Mouse (Mus musculus) stomach, embryonic 15.5 days (tissue): ENCODE data around the gene Plxna2. TPM values are rescaled to one million over a fixed set of nuclear protein-coding genes. Genes with fewer than 3 reads are reported as not detected.
A peak's percentile ranks its signal among the peaks of the same experiment; 100 is the strongest.

Source experiments
- ATAC-seq: fragments of 200-750 bp; cut with Nextera tagmentation; 2 replicates; pipeline ENCODE4 v1.8.0; 2017; ENCODE audit warnings: low read depth, moderate number of reproducible peaks, moderate TSS enrichment; ENCODE audit not compliant: insufficient read depth, low FRiP score
- H3K27ac ChIP-seq: fragments of 300-500 bp; sonication (generic); 2 replicates; pipeline ENCODE4 v1.5.1; 2015; ENCODE audit warnings: mild to moderate bottlenecking, inconsistent platforms
- H3K27me3 ChIP-seq: fragments of 300-500 bp; sonication (generic); replicated peaks from 2 replicates; pipeline ENCODE4 v1.6.1; 2015; ENCODE audit warnings: inconsistent platforms
- H3K36me3 ChIP-seq: fragments of 300-500 bp; sonication (generic); 2 replicates; pipeline ENCODE4 v1.6.1; 2015; ENCODE audit warnings: inconsistent platforms
- H3K4me1 ChIP-seq: fragments of 300-500 bp; sonication (generic); 2 replicates; pipeline ENCODE4 v1.6.1; 2015; ENCODE audit warnings: inconsistent platforms
- H3K4me2 ChIP-seq: fragments of 300-500 bp; sonication (generic); 2 replicates; pipeline ENCODE4 v1.6.1; 2015; ENCODE audit warnings: mild to moderate bottlenecking, inconsistent platforms
- H3K4me3 ChIP-seq: fragments of 300-500 bp; sonication (generic); replicated peaks from 2 replicates; pipeline ENCODE4 v1.5.1; 2015; ENCODE audit warnings: inconsistent platforms
- H3K9ac ChIP-seq: fragments of 300-500 bp; sonication (generic); 2 replicates; pipeline ENCODE4 v1.6.1; 2015; ENCODE audit warnings: inconsistent platforms
- H3K9me3 ChIP-seq: fragments of 300-500 bp; sonication (generic); 2 replicates; pipeline ENCODE4 v1.6.1; 2016; ENCODE audit warnings: inconsistent platforms
- WGBS: fragments of 180-500 bp; shearing (Covaris S2); methylation state at CpG from one replicate; pipeline ENCODE4 v1.1.7; 2015; 5-methylcytosine and 5-hydroxymethylcytosine counted together
- polyA plus RNA-seq: library from polyadenylated mRNA; unstranded; fragments of >200 nt; fragmentation: Nextera tagmentation; extraction: Ambion mirVana; gene quantifications from 2 replicates; pipeline ENCODE4 v1.2.1, GENCODE M21; 2015

Plxna2 gene
- 6.6 and 8.3 TPM in 2 replicates for polyA plus RNA-seq

GRCm38 (mm10) chr1:194617918-194618317 is at the start of gene Plxna2:
Gene Plxna2, plus strand, starts transcription at chr1:194618218.
- no peak within 1 kb of the TSS for H3K27ac ChIP-seq
- H3K9me3 ChIP-seq, result no peaks in the 10 kb centered on the region
- 91% methylated on average over 2 of the region's 2 CpGs for WGBS
- H3K4me1 ChIP-seq, result peaks cover 22% of the 10 kb centered on the region; the same call in 1 of the 2 replicates
- no peak within 1 kb of the TSS for H3K9ac ChIP-seq
- peak within 1 kb of the TSS; percentile 97 for H3K4me2 ChIP-seq
- ATAC-seq, result no peak
- H3K36me3 ChIP-seq, result no peaks in the 10 kb centered on the region
- H3K27me3 ChIP-seq, result no peaks in the 10 kb centered on the region
- H3K4me3 ChIP-seq, result peak within 1 kb of the TSS; percentile 74

- H3K4me1 ChIP-seq, result no peaks in the 10 kb centered on the region
- no peaks in the 10 kb centered on the region for H3K36me3 ChIP-seq
- no peak overlapping the region for H3K9ac ChIP-seq
- no peak overlapping the region for H3K4me3 ChIP-seq
- no peak for ATAC-seq
- 76% methylated on average over 3 of the region's 3 CpGs for WGBS
- H3K27me3 ChIP-seq, result no peaks in the 10 kb centered on the region
- H3K4me2 ChIP-seq, result no peak overlapping the region
- H3K27ac ChIP-seq, result no peak overlapping the region
- H3K9me3 ChIP-seq, result no peaks in the 10 kb centered on the region
These were observed 44.1 kb upstream of the Plxna2 start for GRCm38 (mm10) chr1:194573870-194574269.

- no peak for ATAC-seq
- 89% methylated on average over 3 of the region's 3 CpGs for WGBS
These were observed 39.7 kb upstream of the Plxna2 start for GRCm38 (mm10) chr1:194578270-194578669.

DNA sequence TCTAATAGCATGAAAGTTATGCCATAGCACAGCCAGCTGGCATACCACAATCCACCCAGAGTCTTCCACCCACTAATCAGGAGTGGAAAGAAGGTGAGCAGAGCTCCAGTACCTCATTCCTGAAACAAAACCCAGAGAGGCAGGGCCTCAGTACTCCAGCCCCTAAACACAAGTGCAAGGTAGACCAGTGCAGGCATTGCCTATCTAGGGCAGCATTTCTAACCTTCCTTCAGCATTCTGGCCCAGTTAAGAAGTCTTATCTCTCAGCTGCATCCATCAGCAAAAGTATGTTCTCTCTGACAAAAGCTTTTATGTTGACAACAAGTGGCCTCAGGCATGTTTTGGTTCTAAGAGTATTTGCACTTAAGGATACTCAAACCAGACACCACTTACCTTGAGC is 37.5 kb upstream of the Plxna2 start:
- Histone ChIP-seq H3K4me1 (no peaks in the 10 kb centered on the region), H3K27me3 (no peaks in the 10 kb centered on the region), H3K9ac (no peak overlapping the region), H3K36me3 (no peaks in the 10 kb centered on the region), H3K27ac (no peak overlapping the region), H3K9me3 (no peaks in the 10 kb centered on the region), H3K4me2 (no peak overlapping the region), H3K4me3 (no peak overlapping the region)
- no peak for ATAC-seq

More at GRCm38 (mm10) chr1:194578270-194578669, 39.7 kb upstream of the Plxna2 start:
- no peaks in the 10 kb centered on the region for H3K27me3 ChIP-seq
- no peak overlapping the region for H3K4me2 ChIP-seq
- no peaks in the 10 kb centered on the region for H3K36me3 ChIP-seq
- H3K4me1 ChIP-seq, result no peaks in the 10 kb centered on the region
- H3K9ac ChIP-seq, result no peak overlapping the region
- no peak overlapping the region for H3K27ac ChIP-seq
- H3K9me3 ChIP-seq, result no peaks in the 10 kb centered on the region
- no peak overlapping the region for H3K4me3 ChIP-seq

DNA sequence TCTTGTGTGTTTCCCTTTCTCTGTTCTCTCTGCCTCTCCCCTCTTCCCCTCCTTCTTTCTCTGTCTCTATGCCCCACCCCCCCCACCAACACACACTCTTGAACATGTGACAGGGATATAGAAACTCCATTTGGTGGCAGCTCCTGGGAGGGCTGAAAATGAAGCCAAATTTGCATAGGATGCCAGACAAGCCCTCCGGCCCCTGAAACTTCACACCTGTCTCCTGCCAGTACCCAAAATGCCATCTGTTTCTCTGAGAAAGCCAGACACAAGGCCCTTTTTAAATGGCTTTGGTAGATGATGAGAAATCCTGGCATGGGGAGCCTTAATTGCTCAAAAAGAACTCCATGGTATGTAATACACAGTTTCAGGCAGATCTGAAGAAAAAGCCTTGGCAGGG is 31.3 kb upstream of the Plxna2 start:
- no peaks in the 10 kb centered on the region for H3K27me3 ChIP-seq
- H3K4me1 ChIP-seq, result no peaks in the 10 kb centered on the region
- no peak overlapping the region for H3K4me2 ChIP-seq
- no peak overlapping the region for H3K4me3 ChIP-seq
- no peak overlapping the region for H3K9ac ChIP-seq
- H3K36me3 ChIP-seq, result no peaks in the 10 kb centered on the region
- H3K9me3 ChIP-seq, result no peaks in the 10 kb centered on the region
- WGBS, result 70% methylated on average over 1 of the region's 1 CpGs
- no peak overlapping the region for H3K27ac ChIP-seq
- no peak for ATAC-seq

- no peak overlapping the region for H3K4me2 ChIP-seq
These were observed 30.5 kb upstream of the Plxna2 start for GRCm38 (mm10) chr1:194587532-194587931.

GRCm38 (mm10) chr1:194587956-194588668 is 29.9 kb upstream of the Plxna2 start:
- Histone ChIP-seq H3K9me3 (no peaks in the 10 kb centered on the region), H3K27me3 (no peaks in the 10 kb centered on the region), H3K9ac (no peak overlapping the region), H3K4me2 (no peak overlapping the region), H3K36me3 (no peaks in the 10 kb centered on the region), H3K27ac (no peak overlapping the region), H3K4me1 (no peaks in the 10 kb centered on the region), H3K4me3 (no peak overlapping the region)
- WGBS, result 13% methylated on average over 1 of the region's 1 CpGs
- ATAC-seq, result no peak

More at GRCm38 (mm10) chr1:194587532-194587931, 30.5 kb upstream of the Plxna2 start:
- no peak for ATAC-seq
- Histone ChIP-seq H3K4me1 (no peaks in the 10 kb centered on the region), H3K36me3 (no peaks in the 10 kb centered on the region), H3K27ac (no peak overlapping the region), H3K27me3 (no peaks in the 10 kb centered on the region), H3K4me3 (no peak overlapping the region), H3K9me3 (no peaks in the 10 kb centered on the region), H3K9ac (no peak overlapping the region)

DNA sequence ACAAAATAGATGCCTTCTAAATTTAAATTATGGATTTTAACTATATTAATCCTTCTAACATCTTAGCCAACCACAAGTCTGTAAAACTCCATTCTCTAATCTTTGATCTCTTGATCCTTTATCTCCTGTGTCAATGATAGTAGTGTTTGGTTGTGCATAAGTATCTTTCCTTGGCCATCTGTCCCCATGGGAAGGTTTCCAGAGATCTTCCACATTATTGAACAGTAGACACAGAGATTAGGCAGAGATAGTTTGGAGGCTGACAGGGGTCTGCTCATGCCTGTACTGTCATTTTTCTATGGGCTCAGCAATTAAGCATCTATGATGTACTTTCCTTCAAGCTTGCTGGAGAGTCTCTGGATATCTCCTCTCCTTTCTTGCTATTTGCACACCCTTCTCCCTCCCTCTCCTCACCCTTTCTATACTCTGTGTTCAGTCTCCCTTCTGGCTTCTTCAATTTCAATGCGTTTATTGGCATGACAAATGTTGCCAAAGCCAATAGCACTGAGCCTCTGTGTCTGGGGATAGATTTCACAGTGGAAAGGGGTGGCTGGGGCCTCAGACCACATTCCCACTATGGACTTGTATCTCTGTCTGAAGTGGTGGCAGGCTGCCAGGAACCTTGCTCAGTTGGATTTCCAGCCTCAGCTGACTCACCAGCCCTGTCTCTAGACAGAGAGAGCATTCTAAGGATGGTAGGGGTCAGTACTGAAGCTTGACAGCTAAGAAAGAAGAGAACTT is 29.1 kb upstream of the Plxna2 start:
- H3K27ac ChIP-seq, result no peak overlapping the region
- no peak overlapping the region for H3K4me2 ChIP-seq
- no peak overlapping the region for H3K4me3 ChIP-seq
- no peak overlapping the region for H3K9ac ChIP-seq
- no peaks in the 10 kb centered on the region for H3K27me3 ChIP-seq
- H3K36me3 ChIP-seq, result no peaks in the 10 kb centered on the region
- H3K4me1 ChIP-seq, result no peaks in the 10 kb centered on the region
- no peaks in the 10 kb centered on the region for H3K9me3 ChIP-seq
- WGBS, result 32% methylated on average over 1 of the region's 1 CpGs
- ATAC-seq, result no peak

DNA sequence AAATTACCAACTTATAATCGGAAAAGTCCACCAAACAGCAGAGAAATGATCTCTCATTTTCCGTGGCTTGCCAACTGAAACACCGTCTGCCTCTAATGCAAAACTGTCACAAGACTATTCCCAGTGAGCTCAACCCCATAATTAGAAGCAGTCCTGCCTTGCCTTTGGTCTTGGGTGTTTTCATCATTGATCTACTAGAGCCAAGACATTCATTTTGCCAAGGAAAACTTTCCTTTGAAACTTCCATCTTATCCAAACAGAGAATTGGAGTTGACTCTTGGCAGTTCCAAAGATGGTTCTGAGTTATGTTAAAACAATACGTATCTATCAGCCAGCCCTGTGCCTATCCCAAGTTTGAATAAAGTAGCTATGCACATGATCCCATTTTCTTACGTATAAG is 24.9 kb upstream of the Plxna2 start:
- 78% methylated on average over 5 of the region's 5 CpGs for WGBS
- Histone ChIP-seq H3K4me2 (no peak overlapping the region), H3K27ac (no peak overlapping the region), H3K9ac (no peak overlapping the region), H3K27me3 (no peaks in the 10 kb centered on the region), H3K36me3 (no peaks in the 10 kb centered on the region), H3K9me3 (no peaks in the 10 kb centered on the region), H3K4me1 (no peaks in the 10 kb centered on the region), H3K4me3 (no peak overlapping the region)
- ATAC-seq, result no peak

DNA sequence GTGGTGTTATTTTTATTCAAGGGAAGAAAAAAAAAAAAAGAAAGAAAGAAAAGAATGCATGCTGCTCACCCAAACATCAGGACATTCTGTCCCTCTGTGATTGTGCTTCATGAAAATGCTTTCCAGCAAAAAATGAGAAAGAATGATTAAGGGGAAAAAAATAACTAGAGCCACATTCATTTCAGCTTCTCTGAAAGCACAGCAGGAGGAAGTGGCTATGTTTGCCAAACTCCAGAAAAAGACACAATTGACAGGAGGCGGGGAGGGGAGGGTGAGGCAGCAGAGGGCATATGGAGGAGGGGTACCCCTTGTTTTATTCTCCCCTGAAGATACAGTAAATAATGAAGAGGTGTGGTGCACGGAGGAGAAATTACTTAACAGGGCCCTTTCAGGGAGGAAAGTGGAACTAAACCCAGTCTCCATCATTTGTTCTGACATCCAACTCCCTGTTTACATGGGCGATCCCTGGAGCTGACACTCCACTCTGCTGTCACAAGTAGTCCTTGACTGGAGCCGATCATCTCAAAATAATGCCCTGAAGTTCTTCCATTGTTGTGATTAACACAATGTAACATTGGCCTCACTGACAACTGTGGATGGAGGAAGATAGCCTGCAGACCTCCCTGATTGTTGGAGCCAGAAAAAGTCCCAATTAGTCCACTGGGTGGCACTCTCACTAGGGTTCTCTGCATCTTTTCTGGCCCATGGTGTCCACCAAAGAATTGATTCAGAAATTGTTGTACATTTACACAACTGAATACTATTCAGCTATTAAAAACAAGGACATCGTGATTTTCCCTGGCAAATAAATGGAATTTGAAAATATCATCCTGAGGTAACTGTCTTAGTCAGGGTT is 10.4 kb upstream of the Plxna2 start:
- Histone ChIP-seq H3K4me3 (no peak overlapping the region), H3K4me1 (0 out of 2 replicates have a peak, but pooled peaks cover 7% of the 10 kb centered on the region), H3K36me3 (no peaks in the 10 kb centered on the region), H3K27me3 (no peaks in the 10 kb centered on the region), H3K4me2 (no peak overlapping the region), H3K9ac (no peak overlapping the region), H3K27ac (no peak overlapping the region), H3K9me3 (no peaks in the 10 kb centered on the region)
- WGBS, result 53% methylated on average over 5 of the region's 5 CpGs
- ATAC-seq, result no peak

- peak; percentile 95 for ATAC-seq
- Histone ChIP-seq H3K27me3 (no peaks in the 10 kb centered on the region), H3K4me3 (no peak overlapping the region), H3K9me3 (no peaks in the 10 kb centered on the region), H3K4me1 (0 out of 2 replicates have a peak, but pooled peaks cover 7% of the 10 kb centered on the region), H3K4me2 (no peak overlapping the region), H3K36me3 (no peaks in the 10 kb centered on the region), H3K27ac (no peak overlapping the region), H3K9ac (no peak overlapping the region)
- WGBS, result 7% methylated on average over 2 of the region's 2 CpGs
These were observed 7.5 kb upstream of the Plxna2 start for GRCm38 (mm10) chr1:194610516-194610915.

DNA sequence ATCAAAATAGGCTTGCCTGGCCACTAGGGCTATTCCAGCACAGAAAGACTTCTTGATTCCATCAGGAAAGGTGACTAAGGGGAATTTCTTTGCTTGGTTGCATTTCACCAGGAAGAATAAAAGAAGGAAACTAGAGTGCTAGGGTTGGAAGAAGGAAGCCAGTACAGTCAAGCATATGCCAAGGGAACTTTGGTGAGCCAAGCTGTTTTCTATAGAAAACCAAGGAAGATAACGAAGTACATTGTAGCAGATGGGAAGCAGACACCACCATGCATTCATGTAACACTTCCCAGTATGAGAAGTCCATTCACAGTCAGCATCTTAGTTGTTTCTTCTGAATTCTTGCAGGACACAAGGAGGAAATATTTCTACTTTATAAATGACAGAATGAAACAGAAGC is 5.4 kb upstream of the Plxna2 start:
- WGBS, result 92% methylated on average over 1 of the region's 1 CpGs

More for the DNA sequence above, 5.4 kb upstream of the Plxna2 start:
- no peak overlapping the region for H3K4me2 ChIP-seq
- H3K4me1 ChIP-seq, result 0 out of 2 replicates have a peak, but pooled peaks cover 7% of the 10 kb centered on the region
- no peaks in the 10 kb centered on the region for H3K36me3 ChIP-seq
- no peak for ATAC-seq
- no peak overlapping the region for H3K9ac ChIP-seq
- no peak overlapping the region for H3K27ac ChIP-seq
- no peaks in the 10 kb centered on the region for H3K9me3 ChIP-seq
- no peak overlapping the region for H3K4me3 ChIP-seq
- H3K27me3 ChIP-seq, result no peaks in the 10 kb centered on the region
